Mouse (Mus musculus): ENCODE measurements at regions not wholly inside any gene's neighbourhood (a gene's known extent, or its start where the extent isn't known, plus 50 kb on each side); places are given as distances from the start of the nearest gene placed in this dataset.
A peak's percentile ranks its signal among the peaks of the same experiment; 100 is the strongest.

DNA sequence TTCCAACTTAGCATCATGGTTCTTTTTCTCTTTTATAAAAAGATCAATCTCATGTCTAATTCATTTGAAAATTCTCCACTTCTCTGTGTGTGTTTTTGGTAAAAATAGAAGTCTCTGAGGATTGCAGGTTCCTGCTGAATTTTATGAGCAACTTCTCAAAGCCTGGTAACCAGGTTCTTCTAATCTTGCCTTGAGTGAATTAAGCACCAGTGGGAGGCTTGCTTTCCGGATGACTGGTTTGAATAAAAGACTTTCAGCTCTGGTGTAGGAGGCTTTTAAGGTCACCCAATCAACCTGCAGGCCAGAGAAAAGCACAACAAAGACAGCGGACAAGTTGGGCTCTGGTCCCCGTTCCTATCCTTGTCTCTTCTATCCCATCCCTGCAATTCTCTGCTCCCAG lies 78.3 kb upstream of the Syt6 start:
- Histone ChIP-seq H3K9ac (ENCODE audit: low read depth, low read length) (no peak overlapping the region), H3K4me3 (replicated peaks; ENCODE audit: low read depth, low read length) (no peak overlapping the region), H3K4me2 (ENCODE audit: low read length) (no peak overlapping the region), H3K4me1 (replicated peaks; ENCODE audit: insufficient read depth, low read length) (no peaks in the 10 kb centered on the region), H3K36me3 (ENCODE audit: insufficient read depth, low read length) (no peaks in the 10 kb centered on the region), H3K9me3 (replicated peaks; ENCODE audit: low read length) (no peaks in the 10 kb centered on the region), H3K27me3 (ENCODE audit: insufficient read depth, low read length) (no peaks in the 10 kb centered on the region), H3K27ac (no peak overlapping the region)
- ATAC-seq (replicated peaks; ENCODE audit: low FRiP score, low read depth) (no peak), DNase-seq (ENCODE audit: low spot score) (peak; percentile 32)
- no peak for TF ChIP-seq CTCF (IDR thresholded peaks at IDR 0.05; ENCODE audit: low read depth)
- WGBS = 27% methylated on average over 3 of the region's 3 CpGs

- Histone ChIP-seq H3K9me3 (replicated peaks; ENCODE audit: low read length) (no peaks in the 10 kb centered on the region), H3K4me3 (replicated peaks; ENCODE audit: low read depth, low read length) (no peak overlapping the region), H3K4me2 (ENCODE audit: low read length) (no peak overlapping the region), H3K36me3 (ENCODE audit: insufficient read depth, low read length) (no peaks in the 10 kb centered on the region), H3K9ac (ENCODE audit: low read depth, low read length) (no peak overlapping the region), H3K27me3 (ENCODE audit: insufficient read depth, low read length) (no peaks in the 10 kb centered on the region), H3K4me1 (replicated peaks; ENCODE audit: insufficient read depth, low read length) (no peaks in the 10 kb centered on the region), H3K27ac (no peak overlapping the region)
- DNase-seq (ENCODE audit: low spot score) = no peak
- ATAC-seq (replicated peaks; ENCODE audit: low FRiP score, low read depth) = no peak
- 94% methylated on average over 3 of the region's 3 CpGs for WGBS
- TF ChIP-seq CTCF (IDR thresholded peaks at IDR 0.05; ENCODE audit: low read depth) = no peak
Measured at GRCm38 (mm10) chr3:103497696-103498095, 77.3 kb upstream of the Syt6 start.

GRCm38 (mm10) chr3:103498458-103498857 lies 76.6 kb upstream of the Syt6 start:
- WGBS = 68% methylated on average over 4 of the region's 4 CpGs
- Histone ChIP-seq H3K9me3 (replicated peaks; ENCODE audit: low read length) (no peaks in the 10 kb centered on the region), H3K4me3 (replicated peaks; ENCODE audit: low read depth, low read length) (no peak overlapping the region), H3K27me3 (ENCODE audit: insufficient read depth, low read length) (no peaks in the 10 kb centered on the region), H3K4me2 (ENCODE audit: low read length) (no peak overlapping the region), H3K36me3 (ENCODE audit: insufficient read depth, low read length) (no peaks in the 10 kb centered on the region), H3K4me1 (replicated peaks; ENCODE audit: insufficient read depth, low read length) (no peaks in the 10 kb centered on the region), H3K27ac (no peak overlapping the region), H3K9ac (ENCODE audit: low read depth, low read length) (no peak overlapping the region)
- no peak for DNase-seq (ENCODE audit: low spot score)
- ATAC-seq (replicated peaks; ENCODE audit: low FRiP score, low read depth) = no peak
- no peak for TF ChIP-seq CTCF (IDR thresholded peaks at IDR 0.05; ENCODE audit: low read depth)

- Histone ChIP-seq H3K4me1 (replicated peaks; ENCODE audit: insufficient read depth, low read length) (no peaks in the 10 kb centered on the region), H3K27ac (no peak overlapping the region), H3K4me3 (replicated peaks; ENCODE audit: low read depth, low read length) (no peak overlapping the region), H3K36me3 (ENCODE audit: insufficient read depth, low read length) (no peaks in the 10 kb centered on the region), H3K27me3 (ENCODE audit: insufficient read depth, low read length) (no peaks in the 10 kb centered on the region), H3K9ac (ENCODE audit: low read depth, low read length) (no peak overlapping the region), H3K4me2 (ENCODE audit: low read length) (no peak overlapping the region), H3K9me3 (replicated peaks; ENCODE audit: low read length) (no peaks in the 10 kb centered on the region)
- TF ChIP-seq CTCF (IDR thresholded peaks at IDR 0.05; ENCODE audit: low read depth) = no peak
- no peak for ATAC-seq (replicated peaks; ENCODE audit: low FRiP score, low read depth)
- no peak for DNase-seq (ENCODE audit: low spot score)
- WGBS = 83% methylated on average over 1 of the region's 1 CpGs
Measured at GRCm38 (mm10) chr3:103499801-103500200, 75.2 kb upstream of the Syt6 start.

- no peak for ATAC-seq (replicated peaks; ENCODE audit: low FRiP score, low read depth)
- Histone ChIP-seq H3K9me3 (replicated peaks; ENCODE audit: low read length) (no peaks in the 10 kb centered on the region), H3K4me1 (replicated peaks; ENCODE audit: insufficient read depth, low read length) (no peaks in the 10 kb centered on the region), H3K27ac (no peak overlapping the region), H3K4me2 (ENCODE audit: low read length) (no peak overlapping the region), H3K36me3 (ENCODE audit: insufficient read depth, low read length) (no peaks in the 10 kb centered on the region), H3K4me3 (replicated peaks; ENCODE audit: low read depth, low read length) (no peak overlapping the region), H3K9ac (ENCODE audit: low read depth, low read length) (no peak overlapping the region), H3K27me3 (ENCODE audit: insufficient read depth, low read length) (no peaks in the 10 kb centered on the region)
- no peak for DNase-seq (ENCODE audit: low spot score)
- 58% methylated on average over 4 of the region's 4 CpGs for WGBS
- no peak for TF ChIP-seq CTCF (IDR thresholded peaks at IDR 0.05; ENCODE audit: low read depth)
Measured at GRCm38 (mm10) chr3:103500366-103500765, 74.7 kb upstream of the Syt6 start.

DNA sequence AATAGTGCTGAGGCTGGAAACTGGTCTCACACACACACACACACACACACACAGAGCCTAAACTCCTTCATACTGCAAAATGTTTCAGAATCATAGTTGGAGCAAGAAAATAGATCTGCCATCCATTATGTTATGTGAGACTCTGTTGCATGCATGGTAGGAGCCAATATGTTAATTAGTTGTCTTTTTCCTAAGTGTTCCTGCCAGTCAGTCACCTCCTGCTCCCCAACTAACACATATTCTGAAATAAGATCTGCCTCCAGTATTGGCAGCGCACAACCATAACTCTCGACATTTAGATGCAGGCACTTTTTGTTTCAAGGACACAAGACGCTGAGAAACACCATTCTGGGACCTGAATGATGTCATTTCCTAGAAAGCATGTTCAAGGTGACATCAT lies 70.9 kb upstream of the Syt6 start:
- WGBS = 73% methylated on average over 3 of the region's 3 CpGs
- H3K27me3 ChIP-seq (ENCODE audit: insufficient read depth, low read length) = no peaks in the 10 kb centered on the region
- no peak for DNase-seq (ENCODE audit: low spot score)
- H3K9ac ChIP-seq (ENCODE audit: low read depth, low read length) = no peak overlapping the region
- H3K4me1 ChIP-seq (replicated peaks; ENCODE audit: insufficient read depth, low read length) = no peaks in the 10 kb centered on the region
- no peak overlapping the region for H3K4me3 ChIP-seq (replicated peaks; ENCODE audit: low read depth, low read length)
- H3K4me2 ChIP-seq (ENCODE audit: low read length) = no peak overlapping the region
- no peak for TF ChIP-seq CTCF (IDR thresholded peaks at IDR 0.05; ENCODE audit: low read depth)
- ATAC-seq (replicated peaks; ENCODE audit: low FRiP score, low read depth) = no peak
- no peaks in the 10 kb centered on the region for H3K9me3 ChIP-seq (replicated peaks; ENCODE audit: low read length)
- H3K36me3 ChIP-seq (ENCODE audit: insufficient read depth, low read length) = no peaks in the 10 kb centered on the region
- no peak overlapping the region for H3K27ac ChIP-seq

DNA sequence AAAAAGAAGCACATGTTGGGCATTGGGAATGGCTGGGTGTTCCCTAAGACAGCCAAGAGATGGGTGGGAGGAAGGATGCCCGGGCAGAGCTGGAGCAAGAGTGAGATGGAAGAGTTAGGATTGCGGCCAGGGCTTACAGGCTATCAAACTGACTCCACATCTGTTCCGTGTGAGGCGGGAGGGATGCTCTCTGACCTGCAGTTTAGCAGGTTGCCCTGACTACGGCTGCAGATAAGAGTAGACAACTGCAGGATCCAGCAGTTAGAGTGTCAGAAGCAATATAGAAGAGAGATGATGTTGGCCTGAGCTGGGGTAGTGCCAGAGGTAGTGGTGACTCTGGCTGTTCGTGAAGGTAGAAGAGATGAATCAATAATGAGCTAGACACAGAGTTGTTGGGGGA lies 61.6 kb upstream of the Syt6 start:
- no peak overlapping the region for H3K27ac ChIP-seq
- H3K4me1 ChIP-seq (replicated peaks; ENCODE audit: insufficient read depth, low read length) = no peaks in the 10 kb centered on the region
- TF ChIP-seq CTCF (IDR thresholded peaks at IDR 0.05; ENCODE audit: low read depth) = no peak
- no peak overlapping the region for H3K4me2 ChIP-seq (ENCODE audit: low read length)
- no peaks in the 10 kb centered on the region for H3K36me3 ChIP-seq (ENCODE audit: insufficient read depth, low read length)
- 58% methylated on average over 6 of the region's 6 CpGs for WGBS
- no peaks in the 10 kb centered on the region for H3K9me3 ChIP-seq (replicated peaks; ENCODE audit: low read length)
- ATAC-seq (replicated peaks; ENCODE audit: low FRiP score, low read depth) = no peak
- DNase-seq (ENCODE audit: low spot score) = no peak
- H3K9ac ChIP-seq (ENCODE audit: low read depth, low read length) = no peak overlapping the region
- no peak overlapping the region for H3K4me3 ChIP-seq (replicated peaks; ENCODE audit: low read depth, low read length)
- no peaks in the 10 kb centered on the region for H3K27me3 ChIP-seq (ENCODE audit: insufficient read depth, low read length)
